Mouse (Mus musculus): ENCODE measurements around the gene Prpf40b.

Prpf40b gene

GRCm38 (mm10) chr15:99332921-99333675, 38.2 kb downstream of the Prpf40b start:
- WGBS = 55% methylated on average over 9 of the region's 9 CpGs

GRCm38 (mm10) chr15:99333676-99334065, 38.8 kb downstream of the Prpf40b start:
- 81% methylated on average over 3 of the region's 3 CpGs for WGBS

- 57% methylated on average over 6 of the region's 6 CpGs for WGBS
Measured at GRCm38 (mm10) chr15:99334500-99334899, 39.6 kb downstream of the Prpf40b start.

GRCm38 (mm10) chr15:99335801-99336320, 41.0 kb downstream of the Prpf40b start:
- 78% methylated on average over 8 of the region's 8 CpGs for WGBS

- WGBS = 94% methylated on average over 2 of the region's 2 CpGs
Measured at GRCm38 (mm10) chr15:99338916-99339315, 44.0 kb downstream of the Prpf40b start.

GRCm38 (mm10) chr15:99339669-99340068, 44.8 kb downstream of the Prpf40b start:
- WGBS = 62% methylated on average over 6 of the region's 6 CpGs

GRCm38 (mm10) chr15:99341102-99341501, 46.2 kb downstream of the Prpf40b start:
- 81% methylated on average over 3 of the region's 3 CpGs for WGBS

- 66% methylated on average over 9 of the region's 9 CpGs for WGBS
Measured at GRCm38 (mm10) chr15:99342194-99342981, 47.5 kb downstream of the Prpf40b start.

GRCm38 (mm10) chr15:99343414-99344147, 48.7 kb downstream of the Prpf40b start:
- 15% methylated on average over 5 of the region's 5 CpGs for WGBS

- WGBS = 60% methylated on average over 8 of the region's 8 CpGs
Measured at GRCm38 (mm10) chr15:99344148-99344870, 49.4 kb downstream of the Prpf40b start.

GRCm38 (mm10) chr15:99344961-99345360, 50.1 kb downstream of the Prpf40b start:
- WGBS = 88% methylated on average over 4 of the region's 4 CpGs

- 76% methylated on average over 6 of the region's 6 CpGs for WGBS
Measured at GRCm38 (mm10) chr15:99351610-99352009, 56.7 kb downstream of the Prpf40b start.

GRCm38 (mm10) chr15:99352306-99352705, 57.4 kb downstream of the Prpf40b start:
- 93% methylated on average over 5 of the region's 5 CpGs for WGBS

- 75% methylated on average over 6 of the region's 6 CpGs for WGBS
Measured at GRCm38 (mm10) chr15:99355660-99356059, 60.8 kb downstream of the Prpf40b start.

GRCm38 (mm10) chr15:99356462-99356861, 61.6 kb downstream of the Prpf40b start:
- WGBS = 71% methylated on average over 6 of the region's 6 CpGs

GRCm38 (mm10) chr15:99358952-99359351, 64.1 kb downstream of the Prpf40b start:
- WGBS = 88% methylated on average over 9 of the region's 9 CpGs

- WGBS = 75% methylated on average over 7 of the region's 7 CpGs
Measured at GRCm38 (mm10) chr15:99364022-99364530, 69.2 kb downstream of the Prpf40b start.

GRCm38 (mm10) chr15:99364921-99365320, 70.0 kb downstream of the Prpf40b start:
- WGBS = 72% methylated on average over 8 of the region's 8 CpGs

All from cerebral cortex, adult 2 months (tissue).